Mouse (Mus musculus): ENCODE measurements around the gene Ppl.

- TF ChIP-seq CTCF (IDR thresholded peaks at IDR 0.05; ENCODE audit: borderline replicate concordance, control insufficient read depth, extremely low read depth, insufficient read depth, low read length, poor library complexity) (no peak), POLR2A (IDR thresholded peaks at IDR 0.05; ENCODE audit: control insufficient read depth, extremely low read depth, insufficient read depth, low read length, poor library complexity) (no peak)
Observed at GRCm38 (mm10) chr16:5168038-5168437, 35.8 kb upstream of the Ppl start.

Data from thymus, adult 2 months (tissue).